ENCODE assay signal across 26 mouse cellular contexts in genomic region chr1:166296971-166297370, GRCm38 (mm10). TPM values are rescaled to one million over a fixed set of nuclear protein-coding genes. Genes with fewer than 3 reads are reported as not detected.
DNase-seq lines count a peak whose midpoint lies in the region; ATAC-seq and TF ChIP-seq lines count a peak whose summit lies in the region.
"Had no signal": no experiment of that assay in that cellular context is flagged by ENCODE, and none has a peak within 500 bp of the region (broad histone marks: within the 10 kb centered on the region; RNA-seq: fewer than 3 reads in every experiment).

No protein-coding gene starts in this region.

- WGBS in lung, postnatal 0 days: 62% methylated on average over 8 of the region's 8 CpGs

- H3K4me2 ChIP-seq in lung, postnatal 0 days (replicated peaks; ENCODE audit: low read depth, low read length): no peak overlapping the region
- H3K4me2 ChIP-seq: forebrain, embryonic 15.5 days; heart, embryonic 11.5 days; intestine, embryonic 15.5 days; limb, embryonic 13.5 days; lung, embryonic 15.5 days; neural tube, embryonic 13.5 days had no signal

- no peak overlapping the region for H3K27ac ChIP-seq in lung, postnatal 0 days (ENCODE audit: low read length)
- H3K27ac ChIP-seq: embryonic facial prominence, embryonic 10.5 days; forebrain, embryonic 15.5 days; intestine, embryonic 15.5 days; limb, embryonic 13.5 days; liver, embryonic 14.5 days; lung, embryonic 15.5 days; neural tube, embryonic 13.5 days; stomach, postnatal 0 days had no signal

- no peaks in the 10 kb centered on the region for H3K27me3 ChIP-seq in lung, postnatal 0 days (replicated peaks; ENCODE audit: insufficient read depth, low read length)
- H3K27me3 ChIP-seq: forebrain, embryonic 15.5 days; intestine, embryonic 15.5 days; limb, embryonic 13.5 days; lung, embryonic 15.5 days; neural tube, embryonic 13.5 days had no signal

- peak; percentile 48 for DNase-seq in adrenal gland, adult 8-10 months
- DNase-seq in adrenal gland, adult 18-20 months (ENCODE audit: low spot score in 2 of 2): no peak
- DNase-seq in lung, postnatal 0 days (ENCODE audit: low spot score): peak; percentile 13
- DNase-seq in lung, adult 18-20 months: no peak
- peak; percentile 79 for DNase-seq in brain, adult 2 months (ENCODE audit: low read depth, low spot score)
- DNase-seq in embryo, embryonic 10 days (ENCODE audit: low spot score): no peak
- DNase-seq in cerebellum, postnatal 10 days: no peak
- DNase-seq: cerebellum, adult 8-10 months; layer of hippocampus, postnatal 36 days; lung, postnatal 4 days; midbrain, embryonic 14.5 days had no signal

- no peaks in the 10 kb centered on the region for H3K9me3 ChIP-seq in lung, postnatal 0 days (ENCODE audit: low read length)
- H3K9me3 ChIP-seq: embryonic facial prominence, embryonic 10.5 days; forebrain, embryonic 15.5 days; intestine, embryonic 15.5 days; limb, embryonic 13.5 days; lung, embryonic 15.5 days; neural tube, embryonic 13.5 days had no signal

- no peak for TF ChIP-seq EP300 in lung, postnatal 0 days (IDR thresholded peaks at IDR 0.05)

- no peak for TF ChIP-seq CTCF in lung, postnatal 0 days (IDR thresholded peaks at IDR 0.05)

- no peak overlapping the region for H3K4me3 ChIP-seq in lung, postnatal 0 days (ENCODE audit: low read depth, low read length)
- H3K4me3 ChIP-seq: embryonic facial prominence, embryonic 10.5 days; forebrain, embryonic 15.5 days; intestine, embryonic 15.5 days; limb, embryonic 13.5 days; lung, embryonic 15.5 days; neural tube, embryonic 13.5 days had no signal

- no peak overlapping the region for H3K9ac ChIP-seq in lung, postnatal 0 days (replicated peaks; ENCODE audit: low read depth)
- H3K9ac ChIP-seq: forebrain, embryonic 15.5 days; intestine, embryonic 15.5 days; limb, embryonic 13.5 days; liver, embryonic 14.5 days; lung, embryonic 15.5 days; neural tube, embryonic 13.5 days had no signal

- peak; percentile 40; the same call in 1 of the 2 replicates for ATAC-seq in lung, postnatal 0 days
- ATAC-seq: forebrain, embryonic 15.5 days; hindbrain, embryonic 16.5 days; intestine, embryonic 15.5 days had no signal

- H3K4me1 ChIP-seq in lung, postnatal 0 days (ENCODE audit: insufficient read depth, low read depth, low read length): no peaks in the 10 kb centered on the region
- H3K4me1 ChIP-seq: forebrain, embryonic 15.5 days; intestine, embryonic 15.5 days; limb, embryonic 13.5 days had no signal

- H3K36me3 ChIP-seq in lung, postnatal 0 days (ENCODE audit: insufficient read depth, low read length): no peaks in the 10 kb centered on the region
- H3K36me3 ChIP-seq: forebrain, embryonic 15.5 days; intestine, embryonic 15.5 days; limb, embryonic 13.5 days; lung, embryonic 15.5 days; neural tube, embryonic 13.5 days had no signal

RNA-seq across cellular contexts. Expression of gene Ildr2, which starts 43.0 kb away (rescaled TPM):
- total RNA-seq in adrenal gland, adult 8-10 months (2022): 10 to 100 TPM in 2 of 4 experiments, 1 to 10 TPM in 2; 4.0 to 16.9 (median 10.1) TPM
- total RNA-seq in adrenal gland, adult 18-20 months (2021): 1 to 10 TPM; 4.1 to 7.5 TPM
- polyA plus RNA-seq in lung, postnatal 0 days (2015; fragmentation: Nextera tagmentation; extraction: Ambion mirVana): 0.79 and 1.1 TPM in 2 replicates
- total RNA-seq: hematopoietic stem cell, adult 5-6 weeks; megakaryocyte-erythroid progenitor cell, adult 5-6 weeks had no signal

RNA-seq across cellular contexts. Expression of gene Mael, which starts 58.4 kb away (rescaled TPM):
- not detected for total RNA-seq in adrenal gland, adult 8-10 months (2022)
- not detected for total RNA-seq in adrenal gland, adult 18-20 months (2021)
- not detected in 2 replicates for polyA plus RNA-seq in lung, postnatal 0 days (2015; fragmentation: Nextera tagmentation; extraction: Ambion mirVana)
- total RNA-seq: hematopoietic stem cell, adult 5-6 weeks; layer of hippocampus, adult 18-20 months; layer of hippocampus, postnatal 36 days; megakaryocyte-erythroid progenitor cell, adult 5-6 weeks had no signal
- polyA plus RNA-seq: embryonic facial prominence, embryonic 10.5 days; forebrain, embryonic 15.5 days; heart, postnatal 0 days; intestine, embryonic 15.5 days; liver, embryonic 14.5 days; lung, embryonic 15.5 days; midbrain, embryonic 14.5 days; neural tube, embryonic 13.5 days; stomach, postnatal 0 days; thymus, postnatal 0 days had no signal

Comparison
In these comparisons a context has a peak if more than half of its experiments do, and no peak if none do; other contexts are left out.
1. DNase-seq: peak in adrenal gland, adult 8-10 months (single experiment), lung, postnatal 0 days (single experiment) and brain, adult 2 months (single experiment); none in adrenal gland, adult 18-20 months (0 of 2), lung, adult 18-20 months (0 of 2), embryo, embryonic 10 days (single experiment) and cerebellum, postnatal 10 days (0 of 2).